Mouse (Mus musculus): ENCODE data around the gene Gm20906. TPM values are rescaled to one million over a fixed set of nuclear protein-coding genes. Genes with fewer than 3 reads are reported as not detected.
"Not testable (repeated sequence)": the region's sequence is repeated elsewhere in the genome, so short reads cannot be mapped to it uniquely, and the experiment has no call there.

Gene Gm20906
- polyA plus RNA-seq (2015; fragmentation: Nextera tagmentation; extraction: Ambion mirVana), result not detected in 2 replicates

DNA sequence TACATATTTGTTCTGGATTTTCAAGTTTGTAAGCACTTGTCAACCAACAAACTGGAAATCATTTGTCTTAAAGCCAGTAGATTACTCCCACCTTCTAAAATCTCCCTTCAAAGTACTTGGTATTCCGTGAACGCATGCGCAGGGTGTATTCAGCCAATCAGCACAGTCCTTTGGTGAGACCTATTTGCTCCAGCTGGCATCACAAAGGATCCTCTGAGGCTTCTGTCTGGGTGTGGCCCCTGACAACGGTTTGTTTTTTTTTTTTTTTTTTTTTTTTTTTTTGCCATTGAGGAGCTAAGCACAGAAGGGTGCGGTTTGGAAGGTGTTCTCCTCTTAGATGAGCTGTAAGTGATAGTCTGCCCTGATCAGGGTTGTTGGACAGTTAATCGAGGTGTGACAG is at the start of gene Gm20906:
Gene Gm20906, plus strand, starts transcription at position 301 of the 400 bp plus-strand sequence.
- not testable (repeated sequence) for H3K27ac ChIP-seq (replicated peaks); H3K36me3 ChIP-seq; H3K4me2 ChIP-seq; H3K4me1 ChIP-seq (replicated peaks); ATAC-seq (ENCODE audit: low read depth); H3K9ac ChIP-seq; H3K9me3 ChIP-seq; H3K27me3 ChIP-seq; H3K4me3 ChIP-seq
- WGBS, result no CpG with 5 or more reads among the region's 6 CpGs
